Mouse (Mus musculus) adrenal gland, adult (tissue): ENCODE measurements around the gene Spag6.
A peak's percentile ranks its signal among the peaks of the same experiment; 100 is the strongest.

Experiments
- DNase-seq, 2 experiments: peaks; one replicate each; pipeline ENCODE4 v3.0.0; 2022 to 2023; ENCODE audit warnings: low spot score in 1 of 2; ENCODE audit not compliant: inconsistent age in 2 of 2

The Spag6 gene

GRCm38 (mm10) chr2:18687671-18688170 lies 6.1 kb upstream of the Spag6 start:
- DNase-seq = no peak

DNA sequence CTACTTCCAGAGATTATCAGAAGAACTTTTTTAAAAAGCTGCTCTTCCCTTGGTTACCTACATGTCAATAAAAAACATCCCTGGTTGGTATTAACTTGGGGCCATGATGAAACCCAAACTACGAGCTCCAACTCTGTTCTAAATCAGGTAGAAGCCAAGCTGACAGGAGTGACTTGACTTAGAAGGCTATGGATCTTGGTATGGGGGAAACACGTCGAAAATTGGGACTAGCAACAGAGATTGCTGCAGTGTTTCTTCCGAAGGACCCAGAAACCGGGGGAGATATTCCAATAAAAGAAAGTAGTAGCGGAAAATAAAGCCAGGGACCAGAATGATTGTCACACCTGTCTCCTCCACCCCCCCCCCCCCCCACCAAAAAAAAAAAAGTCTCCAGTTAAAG lies 5.5 kb upstream of the Spag6 start:
- peak in 1 of 2 experiments; percentile 42 for DNase-seq

- peak; percentile 60 to 81 for DNase-seq
Measured at GRCm38 (mm10) chr2:18688708-18689063, 5.1 kb upstream of the Spag6 start.

GRCm38 (mm10) chr2:18689064-18689921 lies 4.5 kb upstream of the Spag6 start:
- DNase-seq = peak; percentile 64 to 90

GRCm38 (mm10) chr2:18690055-18690691 lies 3.7 kb upstream of the Spag6 start:
- DNase-seq = peak; percentile 54 to 78

GRCm38 (mm10) chr2:18690756-18691155 lies 3.1 kb upstream of the Spag6 start:
- no peak for DNase-seq

GRCm38 (mm10) chr2:18692031-18692430 lies 1.8 kb upstream of the Spag6 start:
- no peak for DNase-seq

DNA sequence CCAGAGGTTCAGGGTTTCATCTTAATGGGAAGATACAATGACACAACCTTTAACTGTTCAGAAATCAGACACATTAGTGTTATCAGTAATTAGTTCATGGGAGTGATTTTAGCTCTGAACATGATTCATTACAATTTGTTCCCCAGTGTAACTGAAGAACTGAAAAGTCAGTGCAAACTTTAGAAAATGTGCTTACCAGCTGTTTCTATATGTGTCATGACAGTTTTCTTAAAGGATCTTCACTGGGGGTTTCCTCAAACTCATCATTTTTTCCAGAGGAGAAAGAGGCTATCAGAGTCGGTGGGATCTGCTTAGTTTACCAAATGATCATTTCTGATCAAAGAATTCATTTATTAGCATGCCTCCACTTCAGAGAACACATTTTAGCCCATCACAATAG lies 1.3 kb upstream of the Spag6 start:
- no peak for DNase-seq

- no peak for DNase-seq
Measured at GRCm38 (mm10) chr2:18693491-18693870, 351 bp upstream of the Spag6 start.

- no peak for DNase-seq
Measured at GRCm38 (mm10) chr2:18694611-18694950, 749 bp downstream of the Spag6 start.

GRCm38 (mm10) chr2:18695163-18695562 lies 1.3 kb downstream of the Spag6 start:
- no peak for DNase-seq

GRCm38 (mm10) chr2:18695629-18696150 lies 1.9 kb downstream of the Spag6 start:
- no peak for DNase-seq

- DNase-seq = peak in 1 of 2 experiments; percentile 47
Measured at GRCm38 (mm10) chr2:18697591-18698244, 3.9 kb downstream of the Spag6 start.

- DNase-seq = peak in 1 of 2 experiments; percentile 72
Measured at GRCm38 (mm10) chr2:18698663-18699385, 5.0 kb downstream of the Spag6 start.

- no peak for DNase-seq
Measured at GRCm38 (mm10) chr2:18699401-18699990, 5.7 kb downstream of the Spag6 start.

DNA sequence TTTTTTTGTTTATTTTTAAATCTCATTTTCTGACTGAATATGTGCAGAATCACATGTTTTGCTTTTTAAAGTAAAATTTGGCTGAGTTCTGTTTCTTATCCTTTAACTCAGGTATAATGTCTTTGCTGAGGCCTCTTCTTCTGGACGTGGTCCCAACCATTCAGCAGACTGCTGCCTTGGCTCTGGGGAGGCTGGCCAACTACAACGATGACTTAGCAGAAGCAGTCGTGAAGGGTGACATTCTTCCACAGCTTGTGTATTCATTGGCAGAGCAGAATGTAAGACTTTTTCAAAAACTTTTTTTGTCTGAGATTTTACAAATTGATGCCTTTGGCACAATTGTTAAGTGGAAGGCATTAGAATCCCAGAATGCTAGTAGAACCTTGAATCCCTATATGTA lies 16.5 kb downstream of the Spag6 start:
- DNase-seq = no peak

DNA sequence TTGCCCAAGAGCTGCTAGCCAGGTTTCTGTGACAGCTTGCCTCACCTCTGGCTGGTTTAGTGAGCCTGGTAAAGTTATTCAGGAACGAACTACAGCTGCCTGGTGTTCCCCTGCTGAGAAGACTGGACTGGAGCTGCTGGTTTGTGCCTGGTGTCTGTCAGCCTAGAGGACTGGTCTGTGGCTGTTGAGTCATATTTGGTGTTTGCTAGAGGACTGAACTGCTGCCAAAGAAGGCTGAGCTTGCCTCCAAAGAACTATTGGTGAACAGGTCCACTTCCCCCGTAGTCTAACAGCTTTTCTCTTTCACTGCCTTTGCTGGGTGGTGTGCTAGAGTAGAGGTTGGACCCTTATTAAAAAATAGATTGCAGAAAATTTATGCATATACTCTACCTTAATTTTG lies 19.2 kb downstream of the Spag6 start:
- DNase-seq = peak in 1 of 2 experiments; percentile 24

DNA sequence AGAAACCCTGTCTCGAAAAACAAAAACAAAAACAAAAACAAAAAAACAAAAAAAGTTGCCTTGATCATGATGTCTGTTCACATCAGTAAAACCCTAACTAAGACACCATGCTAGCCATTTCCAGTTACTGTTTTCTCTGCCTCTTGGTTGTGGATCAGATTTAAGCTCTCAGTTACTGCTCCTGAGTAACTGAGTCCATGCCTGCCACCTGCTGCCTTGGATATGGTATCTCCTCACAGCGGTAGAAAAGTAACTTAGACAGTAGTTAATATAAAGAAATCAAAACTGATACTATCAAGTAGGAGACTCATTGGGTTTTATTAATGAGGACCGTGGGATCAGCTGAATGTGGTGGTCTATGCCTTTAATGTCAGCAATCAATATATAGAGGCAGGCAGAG lies 20.5 kb downstream of the Spag6 start:
- no peak for DNase-seq

- no peak for DNase-seq
Measured at GRCm38 (mm10) chr2:18718521-18718920, 24.7 kb downstream of the Spag6 start.

- no peak for DNase-seq
Measured at GRCm38 (mm10) chr2:18722208-18722830, 28.5 kb downstream of the Spag6 start.
